Mouse (Mus musculus): ENCODE results near the gene Gigyf2. TPM values are rescaled to one million over a fixed set of nuclear protein-coding genes. Genes with fewer than 3 reads are reported as not detected.
A peak's percentile ranks its signal among the peaks of the same experiment; 100 is the strongest.
"Not testable (repeated sequence)": the region's sequence is repeated elsewhere in the genome, so short reads cannot be mapped to it uniquely, and the experiment has no call there.

The Gigyf2 gene
- polyA plus RNA-seq, 1 experiment from 2014 or later = 21.0 TPM

DNA sequence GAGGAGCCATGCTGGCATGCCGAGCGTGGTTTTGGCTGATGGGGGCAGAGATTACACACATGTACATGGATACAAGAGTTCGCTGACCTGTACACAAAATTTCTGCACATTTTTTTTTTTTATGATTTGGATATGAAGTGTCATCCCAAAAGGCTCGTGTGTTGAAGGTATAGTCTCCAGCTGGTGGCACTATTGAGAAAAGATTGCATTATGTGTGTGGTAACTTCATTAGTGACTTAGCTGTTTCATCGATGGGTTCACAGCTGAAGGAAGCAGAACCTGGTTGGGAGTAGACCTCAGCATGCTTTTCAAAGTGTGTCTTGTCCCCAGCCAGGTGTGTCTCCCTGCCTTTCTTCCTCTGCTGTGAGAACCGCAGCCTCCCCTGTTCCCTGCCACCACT is 141.5 kb downstream of the Gigyf2 start:
- TF ChIP-seq CTCF (IDR thresholded peaks at IDR 0.05; ENCODE audit: low read depth) = peak; percentile 48
- H3K9me3 ChIP-seq (ENCODE audit: control insufficient read depth) = no peaks in the 10 kb centered on the region
- H3K4me2 ChIP-seq (replicated peaks; ENCODE audit: low read depth) = no peak overlapping the region
- H3K4me1 ChIP-seq (replicated peaks; ENCODE audit: control insufficient read depth, insufficient read depth, low read length) = no peaks in the 10 kb centered on the region
- ATAC-seq = no peak
- no peaks in the 10 kb centered on the region for H3K27me3 ChIP-seq (replicated peaks; ENCODE audit: control insufficient read depth, insufficient read depth, low read length)
- no peak overlapping the region for H3K27ac ChIP-seq (ENCODE audit: low read depth, low read length)
- no peak overlapping the region for H3K4me3 ChIP-seq (ENCODE audit: low read depth, low read length)
- 75% methylated on average over 6 of the region's 6 CpGs for WGBS
- H3K9ac ChIP-seq (ENCODE audit: low read depth, low read length) = no peak overlapping the region
- no peaks in the 10 kb centered on the region for H3K36me3 ChIP-seq (ENCODE audit: control insufficient read depth, insufficient read depth)

DNA sequence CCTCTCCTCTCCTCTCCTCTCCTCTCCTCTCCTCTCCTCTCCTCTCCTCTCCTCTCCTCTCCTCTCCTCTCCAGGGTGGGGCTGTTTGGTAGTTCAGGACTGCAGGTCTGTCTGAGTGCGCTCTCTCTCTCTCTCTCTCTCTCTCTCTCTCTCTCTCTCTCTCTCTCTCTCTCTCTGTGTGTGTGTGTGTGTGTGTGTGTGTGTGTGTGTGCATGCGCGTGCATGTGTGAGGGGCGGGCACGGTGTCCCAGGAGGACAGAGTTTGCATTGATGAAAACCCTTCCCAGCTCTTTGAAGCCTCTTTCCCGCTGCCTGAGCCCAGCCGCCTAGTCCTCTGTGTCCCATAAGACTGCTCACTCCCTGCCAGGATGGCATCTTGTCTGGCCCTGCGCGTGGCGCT is 143.2 kb downstream of the Gigyf2 start, which contains the start of gene Snorc:
Gene Snorc, plus strand, starts transcription at position 301 of the 400 bp plus-strand sequence.
- H3K9me3 ChIP-seq (ENCODE audit: control insufficient read depth); H3K27me3 ChIP-seq (replicated peaks; ENCODE audit: control insufficient read depth, insufficient read depth, low read length); H3K4me1 ChIP-seq (replicated peaks; ENCODE audit: control insufficient read depth, insufficient read depth, low read length); H3K4me3 ChIP-seq (ENCODE audit: low read depth, low read length); ATAC-seq; H3K4me2 ChIP-seq (replicated peaks; ENCODE audit: low read depth); H3K9ac ChIP-seq (ENCODE audit: low read depth, low read length); H3K27ac ChIP-seq (ENCODE audit: low read depth, low read length); H3K36me3 ChIP-seq (ENCODE audit: control insufficient read depth, insufficient read depth): not testable (repeated sequence)
- 49% methylated on average over 10 of the region's 10 CpGs for WGBS

DNA sequence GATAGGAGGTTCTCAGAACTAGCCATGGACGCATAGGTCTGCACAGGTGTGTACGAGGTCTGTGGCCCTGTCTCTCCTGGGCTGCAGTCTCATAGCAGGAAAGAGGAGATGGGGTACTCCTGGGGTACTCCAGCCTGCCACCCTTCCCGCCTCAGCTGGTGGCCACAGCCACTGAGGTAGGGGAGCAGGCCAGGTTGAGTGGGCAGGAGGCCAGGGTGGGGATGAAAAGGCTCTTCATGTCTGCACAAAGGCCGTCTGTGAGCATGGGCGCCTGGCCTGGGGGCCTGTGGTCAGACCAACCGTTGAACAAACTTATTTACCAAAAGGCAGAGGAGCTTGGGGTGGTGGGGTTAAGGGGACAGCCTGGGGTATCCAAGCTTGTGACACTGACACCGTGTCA is 145.1 kb downstream of the Gigyf2 start:
- H3K4me1 ChIP-seq (replicated peaks; ENCODE audit: control insufficient read depth, insufficient read depth, low read length) = no peaks in the 10 kb centered on the region
- H3K36me3 ChIP-seq (ENCODE audit: control insufficient read depth, insufficient read depth) = no peaks in the 10 kb centered on the region
- 73% methylated on average over 7 of the region's 7 CpGs for WGBS
- H3K4me3 ChIP-seq (ENCODE audit: low read depth, low read length) = no peak overlapping the region
- TF ChIP-seq CTCF (IDR thresholded peaks at IDR 0.05; ENCODE audit: low read depth) = no peak
- H3K27me3 ChIP-seq (replicated peaks; ENCODE audit: control insufficient read depth, insufficient read depth, low read length) = no peaks in the 10 kb centered on the region
- H3K4me2 ChIP-seq (replicated peaks; ENCODE audit: low read depth) = no peak overlapping the region
- ATAC-seq = 0 out of 2 replicates have a peak, but pooled peaks have one; percentile 4
- H3K9me3 ChIP-seq (ENCODE audit: control insufficient read depth) = no peaks in the 10 kb centered on the region
- no peak overlapping the region for H3K9ac ChIP-seq (ENCODE audit: low read depth, low read length)
- no peak overlapping the region for H3K27ac ChIP-seq (ENCODE audit: low read depth, low read length)

DNA sequence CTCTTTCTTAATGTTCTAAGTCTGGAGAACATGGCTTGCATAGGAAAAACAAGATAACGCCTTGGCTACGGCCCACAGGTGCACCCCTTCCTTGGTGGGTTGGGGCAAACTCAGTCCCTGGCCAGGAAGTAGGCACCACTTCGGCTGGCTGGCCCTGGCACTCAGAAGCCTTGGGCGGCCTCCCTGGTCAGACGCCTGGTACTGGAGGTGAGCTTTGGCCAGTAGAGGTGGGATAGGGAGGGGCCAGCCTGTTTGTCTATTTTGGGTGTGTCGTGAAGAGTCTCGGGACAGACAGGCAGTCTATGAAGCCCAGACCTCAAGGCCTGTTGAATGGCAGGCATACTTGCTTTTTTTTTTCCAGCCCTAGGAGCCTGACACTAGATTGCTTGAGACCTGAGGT is 145.8 kb downstream of the Gigyf2 start:
- H3K27me3 ChIP-seq (replicated peaks; ENCODE audit: control insufficient read depth, insufficient read depth, low read length) = no peaks in the 10 kb centered on the region
- no peaks in the 10 kb centered on the region for H3K9me3 ChIP-seq (ENCODE audit: control insufficient read depth)
- no peak for TF ChIP-seq CTCF (IDR thresholded peaks at IDR 0.05; ENCODE audit: low read depth)
- WGBS = 52% methylated on average over 7 of the region's 7 CpGs
- no peak for ATAC-seq
- no peaks in the 10 kb centered on the region for H3K4me1 ChIP-seq (replicated peaks; ENCODE audit: control insufficient read depth, insufficient read depth, low read length)
- H3K27ac ChIP-seq (ENCODE audit: low read depth, low read length) = no peak overlapping the region
- H3K9ac ChIP-seq (ENCODE audit: low read depth, low read length) = no peak overlapping the region
- no peaks in the 10 kb centered on the region; the same call in 1 of the 2 replicates for H3K36me3 ChIP-seq (ENCODE audit: control insufficient read depth, insufficient read depth)
- H3K4me3 ChIP-seq (ENCODE audit: low read depth, low read length) = no peak overlapping the region
- no peak overlapping the region for H3K4me2 ChIP-seq (replicated peaks; ENCODE audit: low read depth)

DNA sequence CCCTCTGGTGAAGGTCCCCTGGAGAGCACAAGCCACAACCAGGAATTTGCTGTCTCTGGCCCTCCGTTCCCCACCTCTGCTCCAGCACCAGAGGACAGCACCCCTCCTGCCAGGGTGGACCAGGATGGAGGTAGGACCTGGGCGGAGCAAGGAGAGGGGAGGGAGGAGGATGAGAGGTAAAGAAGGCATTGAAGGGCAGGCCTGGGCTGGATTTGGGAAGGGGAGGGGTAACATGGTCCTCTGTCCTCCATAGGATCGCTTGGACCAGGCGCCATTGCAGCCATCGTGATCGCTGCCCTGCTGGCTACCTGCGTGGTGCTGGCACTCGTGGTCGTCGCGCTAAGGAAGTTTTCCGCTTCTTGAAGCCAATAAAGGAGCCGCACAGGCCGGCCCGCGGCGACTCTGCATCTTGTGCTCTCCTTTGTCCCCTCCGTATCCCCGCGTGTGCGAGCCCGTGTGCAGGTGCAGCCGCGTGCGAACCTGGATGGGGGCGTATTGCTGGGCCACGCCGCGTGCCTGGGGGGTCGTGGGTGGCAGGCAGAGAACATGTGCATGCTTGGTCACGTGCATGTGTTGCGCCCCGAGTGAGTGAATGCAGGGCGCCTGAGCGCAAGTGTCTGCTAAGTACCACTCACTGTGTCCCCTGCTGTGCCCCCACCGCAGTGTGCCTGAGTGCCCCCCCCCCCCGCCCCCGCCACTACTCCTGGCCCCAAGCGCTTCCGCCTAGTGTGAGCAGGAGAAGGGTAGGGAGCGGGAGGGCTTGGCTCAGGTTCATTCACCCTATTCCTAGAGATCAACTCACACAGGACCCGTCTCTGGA is 148.5 kb downstream of the Gigyf2 start:
- no peak overlapping the region for H3K27ac ChIP-seq (ENCODE audit: low read depth, low read length)
- ATAC-seq = peak; percentile 13; the same call in 1 of the 2 replicates
- no peaks in the 10 kb centered on the region for H3K4me1 ChIP-seq (replicated peaks; ENCODE audit: control insufficient read depth, insufficient read depth, low read length)
- TF ChIP-seq CTCF (IDR thresholded peaks at IDR 0.05; ENCODE audit: low read depth) = no peak
- H3K4me2 ChIP-seq (replicated peaks; ENCODE audit: low read depth) = peak overlapping the region; percentile 30
- H3K4me3 ChIP-seq (ENCODE audit: low read depth, low read length) = no peak overlapping the region
- no peak overlapping the region for H3K9ac ChIP-seq (ENCODE audit: low read depth, low read length)
- no peaks in the 10 kb centered on the region for H3K27me3 ChIP-seq (replicated peaks; ENCODE audit: control insufficient read depth, insufficient read depth, low read length)
- H3K36me3 ChIP-seq (ENCODE audit: control insufficient read depth, insufficient read depth) = peaks cover 9% of the 10 kb centered on the region; the same call in 1 of the 2 replicates
- no peaks in the 10 kb centered on the region for H3K9me3 ChIP-seq (ENCODE audit: control insufficient read depth)
- 7% methylated on average over 41 of the region's 42 CpGs for WGBS

DNA sequence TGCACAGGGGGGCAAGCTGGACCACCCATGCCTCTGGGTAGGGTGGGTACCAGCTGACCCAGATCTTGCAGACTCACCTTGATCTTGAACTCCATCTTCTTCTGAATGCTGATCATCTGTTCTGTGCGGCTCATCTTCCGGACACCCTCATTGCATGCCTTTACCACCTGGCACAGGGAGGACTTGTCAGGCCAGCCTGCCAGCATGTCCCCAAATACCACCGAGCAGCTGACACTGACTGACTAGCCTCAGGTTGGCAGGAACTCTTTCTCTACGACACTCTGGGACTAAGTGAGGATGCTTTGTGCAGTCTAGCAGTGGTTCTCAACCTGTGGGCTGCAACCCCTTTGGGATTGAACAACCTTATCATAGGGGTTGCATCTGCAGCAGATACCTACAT is 155.7 kb downstream of the Gigyf2 start:
- Histone ChIP-seq H3K27me3 (replicated peaks; ENCODE audit: control insufficient read depth, insufficient read depth, low read length) (no peaks in the 10 kb centered on the region), H3K4me3 (ENCODE audit: low read depth, low read length) (no peak overlapping the region), H3K9me3 (ENCODE audit: control insufficient read depth) (no peaks in the 10 kb centered on the region), H3K9ac (ENCODE audit: low read depth, low read length) (no peak overlapping the region), H3K4me1 (replicated peaks; ENCODE audit: control insufficient read depth, insufficient read depth, low read length) (no peaks in the 10 kb centered on the region), H3K27ac (ENCODE audit: low read depth, low read length) (no peak overlapping the region), H3K4me2 (replicated peaks; ENCODE audit: low read depth) (no peak overlapping the region), H3K36me3 (ENCODE audit: control insufficient read depth, insufficient read depth) (peaks cover 57% of the 10 kb centered on the region)
- WGBS = 90% methylated on average over 4 of the region's 4 CpGs
- no peak for TF ChIP-seq CTCF (IDR thresholded peaks at IDR 0.05; ENCODE audit: low read depth)
- ATAC-seq = no peak
